ENCODE assay signal across 20 mouse cellular contexts in the genomic region with DNA sequence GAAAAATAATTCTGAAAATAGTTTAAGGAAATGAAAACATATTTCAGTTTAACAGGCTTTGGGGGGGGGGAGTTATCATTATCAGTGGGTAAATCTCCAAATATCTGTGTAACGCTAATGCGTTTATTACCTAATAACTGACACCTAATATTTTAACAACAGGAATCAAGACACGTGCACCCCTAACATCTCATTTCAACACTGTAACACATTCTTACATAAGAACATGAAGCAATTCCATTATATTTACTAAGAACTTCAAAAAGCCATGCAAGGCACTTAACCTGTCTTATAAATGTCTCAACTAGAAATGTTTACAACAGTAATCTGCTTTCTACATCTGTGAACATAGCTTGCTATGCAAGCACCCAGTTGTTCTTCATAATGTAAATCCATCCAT.
"Had no signal": no experiment of that assay in that cellular context is flagged by ENCODE, and none has a peak within 500 bp of the region (broad histone marks: within the 10 kb centered on the region; RNA-seq: fewer than 3 reads in every experiment).

No protein-coding gene starts in this region.

- DNase-seq: kidney, adult 8-10 months; kidney, postnatal 10 days; kidney, postnatal 36 days; layer of hippocampus, postnatal 36 days; lung, adult 2 months; right cerebral cortex, postnatal 14 days; right cerebral cortex, postnatal 4 days; thymus, postnatal 36 days had no signal

- H3K9ac ChIP-seq: kidney, embryonic 15.5 days; liver, embryonic 12.5 days; liver, embryonic 15.5 days; midbrain, embryonic 13.5 days; neural tube, embryonic 13.5 days; stomach, embryonic 15.5 days had no signal

- H3K27me3 ChIP-seq: kidney, embryonic 15.5 days; liver, embryonic 12.5 days; liver, embryonic 15.5 days; megakaryocyte, embryonic 14.5 days; midbrain, embryonic 13.5 days; neural tube, embryonic 13.5 days; stomach, embryonic 15.5 days had no signal

- H3K36me3 ChIP-seq: liver, embryonic 15.5 days had no signal

- H3K4me1 ChIP-seq: kidney, embryonic 15.5 days; midbrain, embryonic 10.5 days; midbrain, embryonic 13.5 days; neural tube, embryonic 13.5 days; stomach, embryonic 15.5 days had no signal

- H3K4me3 ChIP-seq: kidney, embryonic 15.5 days; left cerebral cortex, adult 2 months; liver, embryonic 12.5 days; liver, embryonic 15.5 days; megakaryocyte, embryonic 14.5 days; midbrain, embryonic 10.5 days; midbrain, embryonic 13.5 days; myocyte; neural tube, embryonic 13.5 days; stomach, embryonic 15.5 days had no signal

- ATAC-seq: intestine, postnatal 0 days; liver, embryonic 12.5 days; midbrain, embryonic 13.5 days; midbrain, embryonic 16.5 days had no signal

- H3K27ac ChIP-seq: kidney, embryonic 15.5 days; left cerebral cortex, adult 2 months; liver, embryonic 12.5 days; liver, embryonic 15.5 days; midbrain, embryonic 10.5 days; midbrain, embryonic 13.5 days; neural tube, embryonic 13.5 days; stomach, embryonic 15.5 days had no signal
